Mouse (Mus musculus): ENCODE measurements at regions not wholly inside any gene's neighbourhood (a gene's known extent, or its start where the extent isn't known, plus 50 kb on each side); places are given as distances from the start of the nearest gene placed in this dataset.
A peak's percentile ranks its signal among the peaks of the same experiment; 100 is the strongest.

DNA sequence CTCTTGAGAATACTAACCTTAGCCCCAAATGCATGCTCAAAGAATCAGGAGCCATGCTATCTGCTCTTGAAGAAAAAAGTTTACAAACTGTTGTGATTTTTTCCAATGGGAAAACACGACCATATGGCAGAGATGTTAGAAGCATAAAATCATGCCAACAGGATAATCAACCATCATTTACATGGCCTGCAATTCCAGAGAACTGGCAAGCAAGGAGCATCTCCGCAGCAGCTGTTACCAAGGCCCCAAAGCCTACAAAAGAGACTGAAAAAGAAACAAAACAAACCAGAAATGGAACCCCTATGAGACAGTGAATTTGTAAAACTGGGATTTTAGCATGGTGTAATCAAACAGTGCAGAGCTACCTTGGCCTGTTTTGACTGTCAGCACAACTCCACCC is 1164.2 kb upstream of the Gm10800 start:
- TF ChIP-seq CTCF (IDR thresholded peaks at IDR 0.05; ENCODE audit: borderline replicate concordance, insufficient read depth, low read depth, low read length) (no peak), POLR2A (IDR thresholded peaks at IDR 0.05; ENCODE audit: borderline replicate concordance, insufficient read depth, low read length) (no peak)
- Histone ChIP-seq H3K27ac (ENCODE audit: insufficient read depth, low read length) (no peak overlapping the region), H3K27me3 (ENCODE audit: control insufficient read depth, insufficient read depth, low read length) (no peaks in the 10 kb centered on the region), H3K4me3 (replicated peaks; ENCODE audit: insufficient read depth, low read depth, low read length) (no peak overlapping the region), H3K4me1 (ENCODE audit: control insufficient read depth, insufficient read depth, low read length) (no peaks in the 10 kb centered on the region)
- 14% methylated on average over 2 of the region's 2 CpGs for WGBS
- peak in 1 of 2 experiments; percentile 5 for DNase-seq

- Histone ChIP-seq H3K4me1 (ENCODE audit: control insufficient read depth, insufficient read depth, low read length) (no peaks in the 10 kb centered on the region), H3K27ac (ENCODE audit: insufficient read depth, low read length) (no peak overlapping the region), H3K27me3 (ENCODE audit: control insufficient read depth, insufficient read depth, low read length) (no peaks in the 10 kb centered on the region), H3K4me3 (replicated peaks; ENCODE audit: insufficient read depth, low read depth, low read length) (no peak overlapping the region)
- no peak for TF ChIP-seq POLR2A (IDR thresholded peaks at IDR 0.05; ENCODE audit: borderline replicate concordance, insufficient read depth, low read length)
- TF ChIP-seq CTCF (IDR thresholded peaks at IDR 0.05; ENCODE audit: borderline replicate concordance, insufficient read depth, low read depth, low read length), result no peak
- DNase-seq, result no peak
- 58% methylated on average over 2 of the region's 2 CpGs for WGBS
Measured at GRCm38 (mm10) chr2:99821691-99822090, 1154.6 kb upstream of the Gm10800 start.
